Mouse (Mus musculus) hindbrain, postnatal 0 days (tissue): ENCODE measurements around the gene Ccl26. TPM values are rescaled to one million over a fixed set of nuclear protein-coding genes. Genes with fewer than 3 reads are reported as not detected.

Source experiments
- ATAC-seq: fragments of 200-750 bp; cut with Nextera tagmentation; 2 replicates; pipeline ENCODE4 v1.8.0; 2017; ENCODE audit warnings: mild to moderate bottlenecking, moderate TSS enrichment, moderate library complexity
- DNase-seq: peaks from one replicate; pipeline ENCODE4 v3.0.0-alpha.2; 2015; ENCODE audit warnings: low spot score
- H3K27ac ChIP-seq: fragments of 300-500 bp; sonication (generic); 2 replicates; pipeline ENCODE4 v1.5.1; 2014; ENCODE audit warnings: mild to moderate bottlenecking
- H3K27me3 ChIP-seq: fragments of 300-500 bp; sonication (generic); 2 replicates; pipeline ENCODE4 v1.6.1; 2014; ENCODE audit warnings: low read length, mixed read lengths; ENCODE audit not compliant: insufficient read depth
- H3K36me3 ChIP-seq: fragments of 300-500 bp; sonication (generic); 2 replicates; pipeline ENCODE4 v1.6.1; 2014; ENCODE audit warnings: low read length, mixed read lengths; ENCODE audit not compliant: insufficient read depth
- H3K4me1 ChIP-seq: fragments of 300-500 bp; sonication (generic); 2 replicates; pipeline ENCODE4 v1.6.1; 2014; ENCODE audit warnings: antibody characterized with exemption, low read length, mixed read lengths; ENCODE audit not compliant: insufficient read depth
- H3K4me2 ChIP-seq: fragments of 300-500 bp; sonication (generic); 2 replicates; pipeline ENCODE4 v1.6.1; 2014; ENCODE audit warnings: low read depth, mild to moderate bottlenecking, low read length, moderate library complexity, mixed read lengths
- H3K4me3 ChIP-seq: fragments of 300-500 bp; sonication (generic); 2 replicates; pipeline ENCODE4 v1.5.1; 2014; ENCODE audit warnings: low read length
- H3K9ac ChIP-seq: fragments of 300-500 bp; sonication (generic); replicated peaks from 2 replicates; pipeline ENCODE4 v1.6.1; 2014; ENCODE audit warnings: mild to moderate bottlenecking, low read length, moderate library complexity, mixed read lengths
- H3K9me3 ChIP-seq: fragments of 300-500 bp; sonication (generic); 2 replicates; pipeline ENCODE4 v1.6.1; 2016; ENCODE audit warnings: low read length, mixed read lengths
- CTCF ChIP-seq: IDR thresholded peaks from 2 replicates; pipeline ENCODE4 v1.5.1; 2016; ENCODE audit warnings: antibody characterized with exemption, control low read depth, low read depth
- WGBS: fragments of 180-500 bp; shearing (Covaris S2); extraction: QIAGEN DNeasy Blood & Tissue Kit; methylation state at CpG from one replicate; pipeline ENCODE4 v1.1.7; 2014; 5-methylcytosine and 5-hydroxymethylcytosine counted together
- polyA plus RNA-seq: library from polyadenylated mRNA; unstranded; fragments of >200 nt; fragmentation: Nextera tagmentation; extraction: Ambion mirVana; gene quantifications from 2 replicates; pipeline ENCODE4 v1.2.1, GENCODE M21; 2015
- total RNA-seq: library from RNA; depleted of rRNA; stranded (reverse); fragments of >200 nt; gene quantifications from 2 replicates; pipeline ENCODE4 v1.2.3, GENCODE M21; 2014

Gene Ccl26
- total and polyA plus RNA-seq, 2 experiments from 2014 or later: not detected

DNA sequence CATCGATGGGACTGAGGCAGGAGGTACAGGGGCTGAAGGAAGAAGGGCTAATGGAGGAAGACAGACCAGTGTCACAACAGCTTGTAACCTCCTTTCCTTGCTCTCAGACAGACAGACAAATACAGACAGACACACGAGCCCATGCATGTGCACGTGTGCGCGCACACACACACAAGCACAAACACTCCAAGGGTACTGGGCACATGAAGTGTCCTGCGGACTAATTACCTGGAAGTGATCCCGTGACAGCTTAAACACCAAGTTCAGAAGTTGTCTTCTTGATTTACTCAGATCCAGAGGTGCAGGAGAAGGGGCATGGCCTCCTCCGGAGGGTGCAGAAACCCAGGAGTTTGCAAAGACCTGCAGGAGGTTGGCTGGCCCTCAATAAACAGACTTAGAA is 22.3 kb upstream of the Ccl26 start:
- Histone ChIP-seq H3K36me3 (no peaks in the 10 kb centered on the region), H3K4me1 (no peaks in the 10 kb centered on the region), H3K4me2 (no peak overlapping the region), H3K27ac (no peak overlapping the region), H3K27me3 (no peaks in the 10 kb centered on the region), H3K9me3 (no peaks in the 10 kb centered on the region), H3K9ac (no peak overlapping the region), H3K4me3 (no peak overlapping the region)
- no peak for TF ChIP-seq CTCF
- ATAC-seq: no peak
- no peak for DNase-seq
- WGBS: 93% methylated on average over 8 of the region's 8 CpGs

DNA sequence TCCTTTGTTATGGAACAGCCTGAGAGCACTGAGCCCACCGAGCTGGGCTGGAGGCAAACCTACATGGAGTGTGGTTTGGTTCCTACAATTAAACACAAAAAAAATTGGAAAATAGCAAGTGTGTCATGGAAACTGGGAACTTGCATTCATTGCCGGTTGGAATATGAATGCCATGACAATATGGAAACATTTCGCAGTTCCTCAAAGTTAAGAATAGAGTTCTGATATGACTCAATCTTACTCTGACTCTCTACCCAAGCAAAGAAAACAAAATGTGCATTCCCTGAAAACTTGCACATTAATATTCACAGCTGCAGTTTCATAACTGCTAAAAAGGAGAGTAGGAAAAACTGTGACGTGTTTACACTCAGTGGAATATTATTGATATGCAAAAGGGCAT is 19.0 kb upstream of the Ccl26 start:
- TF ChIP-seq CTCF: no peak
- H3K27ac ChIP-seq: no peak overlapping the region
- 83% methylated on average over 4 of the region's 4 CpGs for WGBS
- no peak for ATAC-seq
- H3K36me3 ChIP-seq: no peaks in the 10 kb centered on the region
- H3K4me1 ChIP-seq: no peaks in the 10 kb centered on the region
- H3K27me3 ChIP-seq: no peaks in the 10 kb centered on the region
- no peak overlapping the region for H3K4me3 ChIP-seq
- DNase-seq: no peak
- H3K9ac ChIP-seq: no peak overlapping the region
- no peaks in the 10 kb centered on the region for H3K9me3 ChIP-seq
- H3K4me2 ChIP-seq: no peak overlapping the region

DNA sequence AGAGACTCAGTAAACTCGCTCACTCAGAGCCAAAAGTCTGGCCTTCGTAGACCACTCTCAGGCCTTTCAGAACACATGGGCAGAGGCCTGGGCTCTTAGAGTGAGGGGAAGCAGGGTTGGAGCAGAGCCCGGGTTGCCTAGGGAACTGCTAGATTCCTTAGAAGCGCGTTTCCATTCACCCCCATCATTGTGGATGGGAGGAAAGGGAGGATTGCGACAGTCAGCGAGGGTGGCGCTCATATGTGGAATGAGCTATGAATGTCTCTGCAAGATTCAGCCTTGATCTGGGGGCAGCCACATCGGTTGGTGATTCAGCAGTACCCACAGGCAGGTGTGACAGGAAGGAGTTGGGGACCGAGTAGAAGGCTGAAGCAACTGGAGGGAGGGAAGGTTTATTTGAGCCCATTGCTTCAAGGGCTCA is 16.0 kb upstream of the Ccl26 start:
- Histone ChIP-seq H3K27me3 (no peaks in the 10 kb centered on the region), H3K4me2 (no peak overlapping the region), H3K9me3 (no peaks in the 10 kb centered on the region), H3K9ac (no peak overlapping the region), H3K4me3 (no peak overlapping the region), H3K36me3 (no peaks in the 10 kb centered on the region), H3K4me1 (no peaks in the 10 kb centered on the region), H3K27ac (peak overlapping the region; percentile 16; the same call in 1 of the 2 replicates)
- 53% methylated on average over 10 of the region's 10 CpGs for WGBS
- no peak for TF ChIP-seq CTCF
- DNase-seq (peak; percentile 72), ATAC-seq (peak; percentile 85)

GRCm38 (mm10) chr5:135576055-135576454 is 12.7 kb upstream of the Ccl26 start:
- WGBS: 71% methylated on average over 4 of the region's 4 CpGs
- no peak for ATAC-seq
- H3K9ac ChIP-seq: no peak overlapping the region

DNA sequence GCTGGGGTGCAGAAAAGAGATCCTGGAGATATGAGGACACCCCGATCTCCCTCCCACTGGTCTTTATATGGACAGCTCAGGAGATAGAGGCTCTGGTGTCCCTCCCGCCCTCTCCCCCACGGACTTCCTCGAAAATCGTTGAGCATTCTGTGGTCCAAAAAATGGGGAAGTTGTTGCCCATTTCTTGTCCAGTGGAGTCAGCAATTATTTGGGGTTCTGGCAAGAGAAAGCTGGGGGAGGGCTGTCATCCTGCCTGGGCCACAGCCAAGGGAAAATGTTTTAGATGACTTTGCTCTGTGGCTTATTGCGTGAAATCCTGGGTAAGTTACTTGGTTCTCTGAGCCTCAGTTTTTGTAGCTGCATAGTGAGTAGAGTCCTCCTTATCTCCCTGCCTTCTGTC is 9.6 kb upstream of the Ccl26 start, which contains the start of gene Ccl24:
Gene Ccl24 (minus strand): TSS at position 44 of the 400 bp plus-strand sequence.
- no peak within 1 kb of the TSS for H3K27ac ChIP-seq
- no peak within 1 kb of the TSS for H3K9ac ChIP-seq
- no peaks in the 10 kb centered on the region for H3K9me3 ChIP-seq
- 94% methylated on average over 6 of the region's 6 CpGs for WGBS
- no peak for TF ChIP-seq CTCF
- ATAC-seq: no peak
- no peak for DNase-seq
- no peaks in the 10 kb centered on the region for H3K27me3 ChIP-seq
- no peaks in the 10 kb centered on the region for H3K4me1 ChIP-seq
- H3K36me3 ChIP-seq: no peaks in the 10 kb centered on the region
- no peak within 1 kb of the TSS for H3K4me3 ChIP-seq
- H3K4me2 ChIP-seq: no peak within 1 kb of the TSS

More at GRCm38 (mm10) chr5:135576055-135576454, 12.7 kb upstream of the Ccl26 start:
- Histone ChIP-seq H3K4me1 (no peaks in the 10 kb centered on the region), H3K36me3 (no peaks in the 10 kb centered on the region), H3K27me3 (no peaks in the 10 kb centered on the region), H3K4me2 (no peak overlapping the region), H3K27ac (no peak overlapping the region), H3K4me3 (no peak overlapping the region), H3K9me3 (no peaks in the 10 kb centered on the region)
- DNase-seq: no peak
- no peak for TF ChIP-seq CTCF

DNA sequence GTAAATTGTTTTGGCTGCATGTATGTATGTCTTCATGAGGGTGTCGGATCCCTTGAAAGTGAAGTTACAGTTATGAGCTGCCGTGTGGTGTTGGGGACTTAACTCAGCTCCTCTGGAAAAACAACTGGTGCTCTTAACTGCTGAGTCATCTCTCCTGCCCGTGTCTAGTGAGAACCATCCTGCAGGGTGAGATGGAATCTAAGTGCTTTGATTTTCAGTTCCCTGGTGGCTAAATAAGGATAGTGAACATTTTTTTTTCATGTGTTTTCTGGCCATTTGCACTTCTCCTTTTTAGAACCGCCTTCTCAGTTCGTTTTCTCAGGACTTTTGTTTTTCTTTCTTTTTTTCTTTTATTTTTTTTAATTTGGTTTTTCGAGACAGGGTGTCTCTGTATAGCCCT is 5.3 kb upstream of the Ccl26 start:
- TF ChIP-seq CTCF: no peak
- no peak for DNase-seq
- 63% methylated on average over 6 of the region's 6 CpGs for WGBS
- Histone ChIP-seq H3K4me3 (no peak overlapping the region), H3K36me3 (no peaks in the 10 kb centered on the region), H3K9ac (no peak overlapping the region), H3K4me1 (no peaks in the 10 kb centered on the region), H3K9me3 (no peaks in the 10 kb centered on the region), H3K27ac (no peak overlapping the region), H3K27me3 (no peaks in the 10 kb centered on the region), H3K4me2 (no peak overlapping the region)
- no peak for ATAC-seq

GRCm38 (mm10) chr5:135567556-135568265 is 4.3 kb upstream of the Ccl26 start:
- DNase-seq: peak; percentile 11
- no peak overlapping the region for H3K27ac ChIP-seq
- no peaks in the 10 kb centered on the region for H3K9me3 ChIP-seq
- no peak overlapping the region for H3K9ac ChIP-seq
- no peaks in the 10 kb centered on the region for H3K36me3 ChIP-seq
- H3K27me3 ChIP-seq: no peaks in the 10 kb centered on the region
- no peak for TF ChIP-seq CTCF
- H3K4me3 ChIP-seq: no peak overlapping the region
- no peak overlapping the region for H3K4me2 ChIP-seq
- WGBS: 85% methylated on average over 6 of the region's 6 CpGs
- ATAC-seq: no peak
- H3K4me1 ChIP-seq: no peaks in the 10 kb centered on the region
